Mouse (Mus musculus): ENCODE data around the gene Dmac2.
"Not testable (repeated sequence)": the region's sequence is repeated elsewhere in the genome, so short reads cannot be mapped to it uniquely, and the experiment has no call there.

Gene Dmac2

DNA sequence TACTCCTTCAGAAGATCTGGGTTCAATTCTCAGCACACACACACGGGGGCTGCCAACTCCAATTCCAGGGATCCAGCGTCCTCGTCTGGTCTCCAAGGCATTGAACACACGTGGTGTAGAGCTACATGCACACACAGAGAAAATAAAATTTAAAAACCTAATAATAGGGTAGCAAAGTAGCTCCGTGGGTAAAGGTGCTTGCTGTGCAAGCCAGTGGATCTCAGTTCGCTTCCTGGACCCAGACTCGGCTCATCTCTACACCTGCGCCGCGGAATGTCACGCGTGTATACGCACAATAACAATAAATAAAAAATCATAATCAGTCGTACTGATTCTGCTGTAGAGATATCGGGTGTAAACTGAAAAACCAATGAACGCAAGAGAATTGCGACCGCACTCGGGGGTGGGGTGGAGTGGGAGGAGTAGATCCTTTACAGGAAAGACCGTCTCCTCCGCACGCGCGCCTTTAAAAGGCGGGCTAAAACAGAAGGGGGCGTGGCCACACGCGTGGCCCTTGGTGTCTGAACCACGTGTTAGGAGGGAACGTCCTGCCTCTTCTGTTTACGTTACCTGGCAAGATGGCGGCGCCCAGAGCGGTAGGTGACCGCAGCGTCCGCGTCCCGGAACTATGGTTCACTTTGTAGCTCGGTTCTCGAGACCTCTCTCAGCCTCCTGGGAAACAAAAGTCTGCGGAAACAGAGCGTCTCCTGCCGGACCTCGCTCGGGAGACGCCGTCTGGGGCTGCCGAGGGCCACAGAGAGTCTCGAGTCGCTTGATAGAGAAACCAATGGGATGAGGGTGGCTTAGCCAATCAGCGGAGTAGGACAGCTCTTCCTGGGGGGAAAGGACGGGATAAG, at the start of gene Dmac2:
Gene Dmac2 (plus strand): TSS at position 550 of the 857 bp plus-strand sequence.
- peak; percentile 90 for DNase-seq (ENCODE audit: low read depth, low spot score)

DNA sequence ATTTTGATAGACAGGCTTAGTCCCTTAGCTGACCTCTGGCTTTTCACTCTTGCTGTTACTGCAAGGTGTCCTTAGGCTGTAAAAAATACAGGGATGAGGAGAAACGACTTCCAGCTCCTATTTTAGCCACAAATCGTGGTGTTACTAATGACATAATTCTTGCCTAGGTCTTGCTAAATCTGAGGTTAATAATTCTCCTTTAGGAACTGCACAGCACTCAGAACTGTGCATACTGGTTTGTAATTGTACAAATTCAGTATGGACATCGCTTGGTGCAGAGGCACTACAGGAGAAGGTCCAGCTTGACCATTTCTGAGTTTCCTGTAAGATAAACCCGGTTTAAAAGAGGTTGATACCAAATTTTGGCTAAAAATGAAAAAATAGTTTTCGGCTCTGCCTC, 45.4 kb upstream of the Dmac2 start:
- not testable (repeated sequence) for DNase-seq (ENCODE audit: low read depth, low spot score)

DNA sequence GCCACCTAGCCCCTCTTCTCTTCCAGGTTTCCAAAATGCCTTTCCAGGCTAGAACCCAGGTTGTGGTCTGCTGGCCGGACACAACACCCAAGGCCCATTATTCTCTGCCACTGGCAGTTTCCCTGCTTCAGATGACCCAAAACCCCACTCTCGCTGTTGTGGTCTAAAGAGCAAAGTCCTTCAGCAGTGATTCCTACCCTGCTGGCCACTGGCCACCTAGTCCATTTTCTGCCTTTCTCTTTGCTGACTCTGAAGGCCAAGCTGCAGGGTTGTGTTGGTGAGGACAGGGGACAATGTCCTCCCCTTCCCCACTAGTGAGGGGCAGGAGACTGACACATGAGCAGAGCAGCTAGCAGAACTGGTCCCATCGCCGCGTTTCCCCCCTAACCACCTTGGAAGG, 44.1 kb upstream of the Dmac2 start:
- no peak for DNase-seq (ENCODE audit: low read depth, low spot score)

DNA sequence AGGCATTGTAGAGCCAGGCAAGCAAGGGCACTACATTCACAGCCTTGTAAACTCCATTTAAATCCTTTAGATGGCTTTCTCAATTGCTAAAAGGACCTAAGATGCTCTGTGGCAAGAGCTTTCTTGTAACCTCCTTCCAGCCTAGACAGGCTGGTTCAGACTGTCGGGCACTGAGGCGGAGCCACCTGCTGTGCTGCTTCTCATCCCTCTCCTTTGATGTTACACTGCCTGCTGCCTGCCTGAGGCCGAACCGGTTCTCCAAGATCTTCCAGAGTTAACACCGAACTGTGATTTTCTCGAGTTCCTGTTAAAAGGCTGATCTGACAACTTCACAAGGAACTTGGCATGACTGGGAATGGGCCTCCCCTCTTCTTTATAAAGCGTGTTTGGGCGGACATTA, 43.3 kb upstream of the Dmac2 start:
- no peak for DNase-seq (ENCODE audit: low read depth, low spot score)

DNA sequence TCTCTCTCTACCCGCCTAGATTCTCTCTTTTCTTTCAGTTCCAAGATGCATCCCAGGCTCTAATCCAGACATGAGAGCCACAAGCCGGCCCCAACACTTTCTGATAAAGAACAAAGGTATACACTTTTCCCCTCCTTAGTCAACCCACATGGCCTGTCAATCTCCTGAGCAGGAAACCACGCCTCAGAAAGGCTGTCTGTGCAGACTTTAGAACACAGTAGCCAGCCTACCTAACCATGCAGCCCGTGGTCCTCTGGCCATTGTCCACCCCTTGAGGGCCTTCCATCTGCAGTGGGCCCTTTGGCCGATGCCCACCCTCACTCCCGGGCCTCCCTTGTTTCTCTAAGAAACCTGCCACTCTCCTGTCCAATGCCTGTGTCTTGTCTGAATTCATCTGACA, 42.9 kb upstream of the Dmac2 start:
- DNase-seq (ENCODE audit: low read depth, low spot score): not testable (repeated sequence)

DNA sequence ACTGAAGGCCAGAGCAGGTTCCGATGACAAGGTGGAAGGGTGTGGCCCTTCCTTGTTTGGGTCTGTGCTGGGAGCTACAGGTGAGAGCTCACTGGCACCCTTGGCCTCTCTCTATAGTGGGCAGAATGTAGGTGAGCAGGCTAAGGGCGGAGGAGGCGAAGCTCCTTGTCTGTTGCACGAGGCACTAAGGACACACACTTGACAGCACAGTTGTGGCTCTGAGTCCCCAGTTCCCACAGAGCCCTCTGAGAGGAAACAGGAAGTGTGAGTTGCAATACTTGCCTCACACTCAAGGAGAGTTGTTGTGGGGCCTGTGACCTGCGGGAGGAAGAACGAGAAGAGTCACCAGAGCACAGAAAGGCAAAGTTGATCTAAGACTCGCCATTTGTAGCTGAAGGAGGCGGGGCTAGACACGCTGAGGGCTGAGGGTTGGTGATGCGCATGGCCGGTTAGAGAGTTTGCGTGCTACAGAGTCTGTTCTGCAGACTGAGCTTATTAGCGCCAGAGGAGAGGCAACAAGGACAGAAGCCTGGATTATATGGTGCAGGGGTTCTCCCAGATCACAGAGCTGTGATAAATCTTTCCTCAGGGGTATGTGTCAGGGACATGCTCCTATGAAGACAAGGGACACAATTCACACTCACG, 42.3 kb upstream of the Dmac2 start:
- not testable (repeated sequence) for DNase-seq (ENCODE audit: low read depth, low spot score)

DNA sequence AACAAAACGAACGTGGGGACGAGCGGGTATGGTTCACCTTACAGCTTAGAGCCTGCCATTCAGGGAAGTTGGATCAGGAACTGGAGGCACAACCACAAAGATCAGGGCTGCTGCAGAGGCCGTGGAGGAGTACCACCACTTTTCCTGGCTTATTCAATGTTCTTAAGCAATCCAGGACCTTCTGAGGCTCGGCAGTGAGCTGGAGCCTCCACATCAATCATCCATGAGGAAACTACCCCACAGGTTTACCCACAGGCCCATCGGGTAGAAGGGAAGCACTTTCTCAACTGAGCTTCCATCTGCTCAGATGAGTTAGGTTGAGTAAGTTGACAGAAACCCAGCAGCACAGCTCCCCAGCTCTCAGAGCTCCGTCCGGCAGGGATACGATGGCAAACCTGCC, 39.8 kb upstream of the Dmac2 start:
- no peak for DNase-seq (ENCODE audit: low read depth, low spot score)

DNA sequence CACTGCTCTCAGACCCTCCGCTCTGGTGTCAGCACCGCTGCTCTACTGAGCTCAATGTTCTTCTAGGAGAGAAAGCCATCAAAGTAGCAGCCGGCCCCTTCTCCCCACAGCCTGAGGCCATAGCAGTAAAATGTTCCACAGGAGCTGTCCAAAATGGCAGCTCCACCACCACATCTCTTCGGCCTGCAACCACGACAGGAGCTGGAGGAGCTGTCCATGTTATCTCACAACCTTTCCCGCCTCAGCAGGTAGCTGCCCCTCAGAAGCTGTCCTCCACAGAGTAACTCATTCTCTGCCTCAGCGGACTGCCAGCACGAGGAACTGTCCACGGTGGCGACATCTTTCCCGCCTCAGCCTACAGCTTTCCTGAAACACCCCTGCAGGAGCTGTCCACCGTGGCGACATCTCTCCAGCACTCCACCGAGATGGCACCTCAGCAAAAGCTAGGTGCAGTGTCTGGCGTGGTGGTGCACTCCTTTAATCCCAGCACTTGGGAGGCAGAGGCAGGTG, 36.9 kb upstream of the Dmac2 start:
- DNase-seq (ENCODE audit: low read depth, low spot score): no peak

DNA sequence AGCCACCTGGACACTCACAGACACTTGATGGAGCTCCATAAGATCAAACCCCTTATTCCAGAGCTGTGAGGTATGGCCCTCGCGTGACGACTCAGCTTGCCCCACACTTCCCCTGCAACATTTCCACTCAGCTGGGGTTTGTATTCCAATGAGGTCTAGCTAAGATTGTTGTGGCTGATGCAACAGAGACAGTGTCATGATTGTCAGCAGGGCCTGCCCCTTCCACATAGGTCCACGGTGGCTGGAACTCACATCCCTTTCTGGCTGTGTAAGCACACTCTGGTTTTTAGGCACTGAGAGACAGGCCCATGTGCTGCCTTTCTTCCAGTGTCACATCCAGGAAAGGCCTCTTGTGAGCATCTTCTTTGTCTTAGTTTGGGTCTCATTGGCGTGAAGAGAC, 34.6 kb upstream of the Dmac2 start:
- no peak for DNase-seq (ENCODE audit: low read depth, low spot score)

DNA sequence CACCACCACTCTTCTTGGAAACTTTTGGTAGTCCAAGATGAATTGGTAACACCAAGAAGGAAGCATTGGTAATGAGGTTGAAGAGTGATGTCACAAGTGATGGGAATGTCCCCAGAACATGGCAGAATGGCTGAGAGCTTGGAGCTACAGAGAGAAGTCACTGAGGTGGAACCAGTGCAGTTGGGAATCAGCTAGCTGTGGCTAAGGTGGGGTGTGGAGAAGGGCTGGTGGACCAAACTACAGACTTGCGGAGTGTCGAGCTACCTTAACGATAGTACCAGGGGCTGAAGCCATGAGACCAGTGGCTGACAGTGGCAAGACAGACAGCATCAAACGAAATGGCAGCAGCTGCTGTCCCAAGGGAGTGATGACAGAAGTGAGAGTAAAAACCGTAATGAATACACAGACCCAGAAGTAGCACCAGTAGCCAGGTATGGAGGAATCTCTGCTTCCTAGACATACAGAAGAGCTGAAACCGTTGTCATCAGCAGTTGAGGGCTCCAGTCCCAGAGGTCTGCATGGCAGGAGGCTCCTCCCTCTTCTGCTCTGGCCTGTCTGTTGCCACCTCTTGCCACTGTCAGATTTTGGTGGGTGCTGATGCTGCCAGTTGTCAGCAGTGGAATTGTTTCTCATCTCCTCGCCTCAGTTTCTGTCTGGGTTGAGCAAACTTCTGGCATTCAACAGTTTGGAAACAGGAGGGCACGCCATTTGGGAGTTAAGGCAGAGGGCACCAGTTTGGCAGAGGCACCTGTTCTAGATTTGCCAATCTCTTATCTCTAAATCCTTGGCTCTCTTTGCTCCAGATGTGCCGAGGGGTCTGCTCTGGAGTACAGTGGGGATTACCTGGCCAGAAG, 33.6 kb upstream of the Dmac2 start:
- no peak for DNase-seq (ENCODE audit: low read depth, low spot score)

DNA sequence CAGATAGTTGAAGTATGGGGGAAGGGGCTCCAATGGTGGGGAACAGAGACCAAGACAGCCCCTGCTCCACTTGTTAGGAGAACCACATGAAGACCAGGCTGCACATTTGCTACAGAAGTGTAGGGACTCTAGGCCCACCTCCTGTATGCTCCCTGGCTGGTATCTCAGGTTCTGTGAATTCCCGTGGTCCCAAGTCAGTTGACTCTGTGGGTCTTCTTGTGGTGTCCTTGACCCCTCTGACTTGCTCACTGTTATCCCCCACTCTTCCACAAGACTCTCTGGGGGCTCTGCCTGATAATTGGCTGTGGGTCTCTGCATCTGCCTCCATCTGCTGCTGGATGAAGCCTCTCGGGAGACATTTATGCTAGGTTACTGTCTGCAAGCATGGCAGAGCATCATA, 28.0 kb upstream of the Dmac2 start:
- no peak for DNase-seq (ENCODE audit: low read depth, low spot score)

DNA sequence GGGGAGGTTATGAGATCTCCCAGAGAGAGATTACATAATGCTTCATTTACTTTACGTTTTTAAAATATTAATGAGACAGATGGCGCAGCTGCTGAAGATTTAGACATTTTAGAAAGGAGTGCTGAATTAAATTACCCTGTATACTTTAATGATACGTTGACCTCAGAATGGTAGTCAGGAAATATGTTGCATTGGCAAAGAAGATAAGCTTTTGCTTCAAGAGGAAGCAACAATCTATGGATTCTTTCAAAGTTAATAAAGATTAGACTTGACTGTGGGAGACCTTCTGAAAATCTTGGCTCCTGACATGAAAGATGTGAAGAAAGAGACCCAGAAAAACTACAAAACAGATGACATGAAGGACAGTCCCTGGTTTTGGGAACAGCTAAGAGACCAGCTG, 25.4 kb upstream of the Dmac2 start:
- no peak for DNase-seq (ENCODE audit: low read depth, low spot score)

DNA sequence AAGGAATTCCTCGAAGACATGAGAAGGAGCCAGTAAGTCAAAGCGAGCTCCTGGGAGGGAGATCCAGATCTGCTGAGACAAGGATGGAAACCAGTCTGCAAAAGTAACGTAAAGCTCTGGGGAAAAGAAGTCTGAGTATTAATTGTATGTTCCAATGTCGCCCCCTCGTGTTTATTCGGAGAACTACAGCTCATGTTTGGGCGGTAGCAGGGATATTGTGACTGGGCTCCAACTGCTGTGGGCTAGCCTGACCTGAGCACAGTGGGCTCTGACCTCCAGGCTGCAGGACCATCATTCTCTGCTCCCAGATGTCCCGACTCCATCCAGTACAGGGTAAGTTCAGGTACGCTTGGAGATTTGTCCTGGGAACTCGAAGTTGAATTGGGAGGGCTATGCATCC, 19.6 kb upstream of the Dmac2 start:
- DNase-seq (ENCODE audit: low read depth, low spot score): peak; percentile 12

DNA sequence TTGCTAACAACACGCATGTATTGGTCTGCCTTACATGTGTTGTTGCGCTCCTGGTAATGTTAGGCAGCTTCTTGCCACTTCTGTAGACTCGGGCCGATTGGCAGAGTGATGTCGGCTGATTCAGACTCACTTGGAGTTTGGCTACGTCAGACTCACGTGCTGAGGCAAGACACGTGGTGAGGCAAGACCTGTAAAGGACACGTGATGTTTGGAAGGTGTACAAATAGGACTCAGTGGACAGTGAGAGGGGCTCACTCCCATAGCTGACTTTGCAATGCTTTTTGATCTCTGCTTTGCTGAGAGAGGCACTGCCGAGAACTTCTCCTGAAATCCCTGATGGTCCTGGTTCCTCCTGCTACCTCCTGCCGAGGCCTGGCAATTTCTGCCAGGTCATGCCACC, 18.5 kb upstream of the Dmac2 start:
- no peak for DNase-seq (ENCODE audit: low read depth, low spot score)

DNA sequence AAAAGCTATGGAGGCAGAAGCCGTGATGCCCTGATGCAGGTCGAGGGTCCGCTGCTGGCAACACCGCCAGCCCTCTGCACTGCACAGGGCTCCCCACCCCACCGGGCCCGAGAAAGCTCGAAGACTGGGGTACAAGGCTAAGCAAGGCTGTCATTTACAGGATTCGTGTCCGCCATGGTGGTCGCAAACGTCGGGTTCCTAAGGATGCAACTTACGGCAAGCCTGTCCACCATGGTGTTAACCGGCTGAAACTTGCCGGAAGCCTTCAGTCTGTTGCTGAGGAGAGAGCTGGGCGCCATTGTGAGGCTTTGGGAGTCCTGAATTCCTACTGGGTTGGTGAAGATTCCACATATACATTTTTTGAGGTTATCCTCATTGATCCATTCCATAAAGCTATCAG, 17.9 kb upstream of the Dmac2 start:
- no peak for DNase-seq (ENCODE audit: low read depth, low spot score)

DNA sequence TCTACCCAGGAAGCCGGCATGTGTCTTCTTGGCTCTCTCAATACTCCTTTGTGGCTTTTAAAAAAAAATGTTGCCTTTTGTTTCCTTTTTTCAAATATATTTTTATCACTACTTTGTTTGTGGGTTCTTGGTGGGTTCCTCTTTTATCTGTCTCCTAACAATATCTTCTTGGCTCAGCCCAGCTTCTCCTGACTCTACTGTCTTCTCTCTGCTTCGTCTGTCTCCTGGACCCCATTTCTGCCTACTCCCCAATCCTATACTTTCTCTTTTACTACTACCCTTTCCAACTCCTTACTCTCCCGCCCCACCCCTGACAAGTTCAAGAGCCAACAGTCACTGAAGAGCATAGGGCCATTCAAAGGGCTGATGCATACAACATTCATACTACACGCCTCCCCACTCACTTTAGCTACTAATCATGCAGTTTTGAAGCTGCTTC, 12.6 kb upstream of the Dmac2 start:
- no peak for DNase-seq (ENCODE audit: low read depth, low spot score)

DNA sequence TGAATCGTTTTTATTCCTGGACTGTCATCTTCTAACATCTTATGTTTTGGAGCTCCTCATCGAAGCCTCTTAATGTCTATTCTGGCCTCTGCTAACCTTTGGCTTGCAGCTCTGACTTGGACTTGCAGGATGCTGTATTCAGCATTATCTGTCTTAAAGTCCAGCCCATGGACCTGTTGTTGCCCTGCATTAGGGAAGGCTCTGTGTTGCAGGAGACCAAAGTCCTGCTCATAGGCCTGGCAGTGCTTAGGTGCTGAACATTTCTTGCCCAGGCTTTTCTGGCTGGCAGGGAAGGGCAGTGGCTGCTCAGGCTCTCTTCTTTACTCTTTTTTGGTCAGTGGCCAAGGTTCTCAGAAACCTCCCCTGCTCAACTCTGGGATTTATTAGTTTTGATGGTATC, 12.0 kb upstream of the Dmac2 start:
- DNase-seq (ENCODE audit: low read depth, low spot score): no peak

DNA sequence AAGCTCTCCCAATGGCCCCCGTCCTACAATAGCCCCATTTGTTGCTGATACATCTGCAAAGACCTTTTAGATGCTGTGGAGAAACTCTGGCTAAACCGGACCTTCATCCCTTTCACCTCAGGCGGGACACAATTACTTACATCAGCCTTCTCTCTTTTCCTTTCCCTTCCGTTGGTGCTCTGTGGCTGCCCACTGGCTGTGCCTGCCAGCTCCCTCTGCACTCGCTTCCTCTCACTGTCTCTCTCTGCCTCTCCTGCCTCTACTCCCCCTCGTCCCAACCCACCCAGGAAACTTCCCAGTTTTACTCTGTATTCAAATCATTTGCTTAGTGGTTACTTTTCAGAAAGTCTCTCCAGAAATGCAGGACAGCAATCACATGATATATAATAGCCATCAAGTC, 9.2 kb upstream of the Dmac2 start:
- DNase-seq (ENCODE audit: low read depth, low spot score): no peak

DNA sequence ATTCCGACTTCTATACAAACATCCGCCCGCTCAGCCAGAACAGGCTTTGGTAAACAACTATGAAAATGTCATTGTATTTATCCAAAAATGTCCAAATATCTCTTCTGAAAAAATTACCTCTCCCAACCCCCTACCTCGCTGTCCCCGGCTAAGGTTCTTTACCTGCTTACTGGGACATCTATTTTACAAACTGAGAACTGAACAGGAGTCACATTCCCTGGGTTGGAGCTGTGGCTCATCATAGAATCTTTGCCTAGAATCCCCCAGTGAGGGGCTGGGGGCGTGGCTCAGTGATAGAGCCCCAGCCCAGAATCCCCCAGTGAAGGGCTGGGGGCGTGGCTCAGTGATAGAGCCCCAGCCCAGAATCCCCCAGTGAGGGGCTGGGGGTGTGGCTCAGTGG, 7.7 kb upstream of the Dmac2 start:
- no peak for DNase-seq (ENCODE audit: low read depth, low spot score)

DNA sequence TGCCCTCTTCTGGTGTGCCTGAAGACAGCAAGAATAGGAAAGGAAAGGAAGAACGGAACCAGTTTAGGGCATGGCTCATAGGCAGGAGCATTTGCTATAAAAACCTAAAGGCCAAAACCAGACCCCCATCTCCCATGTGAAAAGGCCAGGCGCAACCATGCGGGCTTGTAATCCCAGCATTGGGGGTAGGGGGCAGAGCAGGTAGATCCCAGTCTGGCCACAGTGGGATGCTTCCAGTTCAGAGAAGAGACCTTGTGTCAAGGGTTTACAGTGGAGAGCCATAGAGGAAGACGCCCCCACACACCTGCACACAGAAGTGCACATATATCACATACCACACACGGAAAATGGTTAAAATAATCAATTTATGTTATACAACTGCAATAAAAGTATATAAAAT, 5.1 kb upstream of the Dmac2 start:
- no peak for DNase-seq (ENCODE audit: low read depth, low spot score)

DNA sequence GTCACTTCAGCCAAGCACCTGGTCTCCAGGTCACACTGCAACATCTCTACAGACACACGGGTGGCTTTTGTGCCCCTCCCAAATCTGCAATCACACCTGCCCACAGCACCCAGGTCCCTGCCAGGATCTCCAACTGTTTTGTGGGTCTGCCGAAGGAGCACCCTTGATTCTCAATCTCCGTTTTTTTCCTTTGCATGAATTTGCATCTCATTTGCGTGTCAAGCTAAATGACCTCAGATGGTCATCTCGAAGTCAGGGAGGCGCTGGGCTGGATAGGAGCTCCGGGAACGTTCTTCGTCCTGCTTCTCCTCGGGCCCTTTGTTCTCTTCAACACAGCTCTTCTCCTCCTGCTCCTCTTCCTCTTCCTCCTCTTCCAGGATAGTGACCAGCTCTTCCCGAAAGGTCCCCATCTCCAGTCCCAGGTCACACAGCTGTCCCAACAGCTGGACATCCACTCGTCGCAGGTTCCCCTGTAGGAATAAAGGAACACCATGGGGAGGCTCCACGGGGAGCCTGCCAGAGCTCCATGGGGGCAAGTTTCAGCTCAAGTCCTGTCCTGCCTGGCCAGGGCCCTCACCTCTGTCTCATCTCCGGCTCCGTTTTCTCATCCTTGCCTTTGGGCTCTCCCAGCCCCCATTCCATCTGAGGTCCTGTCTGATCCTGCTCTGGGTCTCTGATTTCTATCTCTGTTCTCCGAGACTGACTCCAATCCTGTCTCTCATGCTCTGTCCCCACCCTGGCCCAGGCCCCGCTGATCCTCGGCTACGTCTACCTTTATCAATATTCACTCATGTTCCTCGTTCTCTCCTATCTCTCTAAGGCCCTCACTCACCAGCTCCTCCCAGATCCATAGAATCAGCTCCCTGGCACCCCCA, 4.1 kb upstream of the Dmac2 start:
- no peak for DNase-seq (ENCODE audit: low read depth, low spot score)
